Mouse (Mus musculus): ENCODE results near the gene Scamp2. TPM values are rescaled to one million over a fixed set of nuclear protein-coding genes. Genes with fewer than 3 reads are reported as not detected.
A peak's percentile ranks its signal among the peaks of the same experiment; 100 is the strongest.

Scamp2 gene
- total RNA-seq, 4 experiments from 2014 or later: 25.0 to 31.1 (median 25.3) TPM

DNA sequence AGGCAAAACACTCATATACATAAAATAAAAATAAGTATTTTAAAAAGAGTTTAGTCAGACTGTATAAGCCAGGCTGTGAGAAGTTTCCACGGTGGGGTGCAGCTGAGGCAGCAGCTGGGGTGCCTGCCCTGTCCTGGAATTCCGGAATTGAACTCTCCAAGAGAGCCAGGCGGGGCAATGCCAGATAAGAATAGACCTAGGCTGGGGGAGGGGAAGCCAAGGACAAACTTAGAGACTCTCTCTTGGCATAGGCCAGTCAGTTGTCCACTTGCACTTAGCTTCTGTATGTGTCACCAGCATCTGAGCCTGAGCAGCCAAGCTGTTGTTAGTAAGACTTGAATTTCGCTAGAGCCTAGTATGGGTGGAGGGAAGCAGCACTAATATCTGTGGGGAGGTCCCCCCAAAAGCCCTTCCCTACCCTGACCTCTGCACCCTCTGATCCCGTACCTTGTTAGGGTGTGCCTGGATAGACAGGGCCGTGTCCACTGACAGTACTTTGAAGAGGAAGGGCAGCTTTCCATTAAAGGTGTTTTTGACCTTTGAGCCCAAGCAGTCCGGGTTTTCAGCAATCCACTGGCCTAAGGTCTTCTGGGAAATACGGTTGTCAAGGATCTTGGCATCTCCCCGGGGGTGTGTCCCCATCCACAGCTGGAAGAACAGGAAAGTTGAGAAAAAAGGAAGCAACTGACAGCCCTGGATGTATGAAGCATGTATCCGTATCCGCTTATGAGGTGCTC is 10.4 kb upstream of the Scamp2 start:
- DNase-seq (ENCODE audit: low spot score): peak; percentile 68

GRCm38 (mm10) chr9:57552139-57552887 is 8.4 kb upstream of the Scamp2 start, which contains the start of gene Mpi:
Gene Mpi (minus strand): TSS chr9:57552763.
- DNase-seq (ENCODE audit: low spot score): peak; percentile 63

- DNase-seq (ENCODE audit: low spot score): no peak
Observed at GRCm38 (mm10) chr9:57553119-57553518, 7.6 kb upstream of the Scamp2 start.

DNA sequence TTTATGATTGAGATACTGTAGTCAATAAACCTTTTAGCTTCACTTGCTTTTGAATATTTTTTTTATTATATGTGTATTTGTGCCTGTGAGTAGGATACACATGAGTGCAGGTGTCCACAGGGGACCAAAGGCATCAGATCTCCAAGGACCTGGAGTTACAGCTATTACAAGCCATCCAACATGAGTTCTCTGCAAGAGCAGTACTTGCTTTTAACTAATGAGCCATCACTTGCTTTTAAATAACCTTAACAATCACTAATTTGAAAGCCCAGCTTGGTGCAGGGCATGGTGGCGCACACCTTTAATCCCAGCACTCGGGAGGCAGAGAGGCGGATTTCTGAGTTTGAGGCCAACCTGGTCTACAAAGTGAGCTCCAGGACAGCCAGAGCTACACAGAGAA is 6.0 kb upstream of the Scamp2 start:
- no peak for DNase-seq (ENCODE audit: low spot score)

GRCm38 (mm10) chr9:57557215-57557614 is 3.5 kb upstream of the Scamp2 start:
- DNase-seq (ENCODE audit: low spot score): no peak

- DNase-seq (ENCODE audit: low spot score): no peak
Observed at GRCm38 (mm10) chr9:57558625-57559024, 2.1 kb upstream of the Scamp2 start.

DNA sequence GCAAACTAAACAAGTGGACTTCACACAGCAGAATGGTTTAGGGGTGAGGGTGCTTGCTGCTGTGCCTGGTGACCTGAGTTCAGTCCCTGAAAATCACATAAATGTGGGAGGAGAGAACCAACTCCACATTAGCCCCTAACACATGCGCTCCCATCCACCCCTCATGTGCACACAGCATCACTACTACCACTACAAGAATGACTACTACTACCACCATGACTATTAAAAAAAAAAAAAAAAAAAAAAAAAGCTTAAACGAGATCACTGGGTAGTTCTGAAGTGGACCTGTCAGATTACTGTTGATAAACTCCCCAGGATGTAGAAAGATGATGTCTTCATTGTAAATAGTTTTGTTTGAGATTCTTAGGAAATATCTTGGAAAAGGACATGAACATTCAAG is 1.2 kb upstream of the Scamp2 start:
- no peak for DNase-seq (ENCODE audit: low spot score)

GRCm38 (mm10) chr9:57560263-57560662 is 480 bp upstream of the Scamp2 start:
- DNase-seq (ENCODE audit: low spot score): no peak

- no peak for DNase-seq (ENCODE audit: low spot score)
Observed at GRCm38 (mm10) chr9:57561711-57562099, 962 bp downstream of the Scamp2 start.

- DNase-seq (ENCODE audit: low spot score): peak; percentile 72
Observed at GRCm38 (mm10) chr9:57562896-57563372, 2.2 kb downstream of the Scamp2 start.

DNA sequence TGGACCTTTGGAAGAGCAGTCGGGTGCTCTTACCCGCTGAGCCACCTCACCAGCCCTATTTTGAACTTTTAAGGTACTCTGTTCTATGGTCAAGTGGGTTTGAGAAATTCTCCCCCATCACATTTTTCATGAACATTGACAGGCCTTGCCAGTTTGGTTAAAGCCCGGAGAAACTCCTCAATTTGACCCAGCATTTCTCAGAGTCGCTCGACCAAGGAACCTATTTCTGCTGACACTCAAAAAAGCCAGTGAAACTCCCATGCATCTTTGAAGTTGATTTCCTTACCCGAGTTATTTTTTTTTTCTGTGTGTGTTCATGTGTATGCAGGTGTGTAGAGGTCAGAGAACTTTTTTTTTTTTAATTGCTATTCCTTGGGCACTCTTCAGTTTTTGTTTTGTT is 3.9 kb downstream of the Scamp2 start:
- DNase-seq (ENCODE audit: low spot score): no peak

DNA sequence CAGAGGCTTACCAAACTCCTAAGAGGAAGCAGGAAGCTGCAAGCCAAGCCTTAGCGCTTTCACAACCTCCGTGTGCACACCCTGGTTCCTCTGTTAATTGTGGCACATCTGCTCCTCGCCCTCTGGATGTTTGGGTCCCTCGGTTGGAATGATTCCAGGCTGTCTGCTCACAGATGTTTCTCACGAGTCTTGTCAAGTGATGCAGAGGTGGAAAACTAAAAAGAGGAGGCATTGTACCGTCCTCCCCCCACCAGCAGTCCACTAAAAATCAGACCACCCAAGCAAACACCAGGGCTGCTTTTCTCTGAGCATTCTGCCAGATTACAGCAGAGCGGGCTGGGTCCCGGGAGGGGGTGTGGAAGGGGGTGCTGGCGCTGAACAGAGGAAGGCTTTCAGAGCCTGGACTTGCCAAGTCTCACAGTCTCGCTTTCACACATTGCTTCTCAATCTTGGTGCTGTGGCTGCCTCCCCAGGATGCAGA is 5.0 kb downstream of the Scamp2 start:
- DNase-seq (ENCODE audit: low spot score): no peak

- DNase-seq (ENCODE audit: low spot score): no peak
Observed at GRCm38 (mm10) chr9:57566846-57567245, 6.1 kb downstream of the Scamp2 start.

- DNase-seq (ENCODE audit: low spot score): no peak
Observed at GRCm38 (mm10) chr9:57568500-57568899, 7.8 kb downstream of the Scamp2 start.

DNA sequence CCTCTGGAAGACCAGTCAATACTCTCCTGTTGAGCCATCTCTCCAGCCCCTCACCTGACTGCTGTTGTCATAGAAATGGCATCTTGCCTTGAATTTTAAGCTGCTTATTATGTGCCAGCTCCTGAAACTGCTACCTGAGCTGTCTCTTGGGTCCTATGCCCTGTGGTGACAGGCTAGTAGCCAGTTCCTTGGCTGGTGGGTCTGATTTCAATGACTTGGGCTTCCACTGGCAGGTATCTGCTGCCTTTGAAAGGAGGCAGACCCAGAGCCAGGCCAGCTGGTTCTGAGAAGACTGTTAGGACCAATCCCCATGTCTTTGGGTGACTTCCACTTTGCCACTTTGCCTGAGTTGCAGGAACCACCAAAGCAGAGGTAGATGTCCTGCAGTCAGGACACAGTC is 13.7 kb downstream of the Scamp2 start:
- DNase-seq (ENCODE audit: low spot score): no peak

DNA sequence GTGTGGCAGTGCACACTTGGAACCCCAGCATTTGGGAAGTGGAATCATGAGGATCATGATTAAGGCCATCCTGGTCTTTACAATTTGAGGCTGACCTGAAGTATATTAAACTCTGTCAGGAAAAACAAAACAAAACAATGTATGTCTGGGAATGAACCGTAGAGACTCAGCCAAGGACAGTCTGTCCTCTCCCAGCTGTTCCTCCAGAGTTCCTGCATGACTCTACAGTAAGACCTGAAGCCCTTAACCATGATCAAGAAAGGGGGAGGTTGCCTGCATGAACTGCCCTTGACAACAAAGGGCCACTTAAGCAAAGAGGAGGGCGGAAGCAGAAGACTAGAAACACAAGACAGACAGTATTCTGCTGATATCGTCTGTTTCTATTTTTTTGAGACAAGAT is 14.8 kb downstream of the Scamp2 start:
- DNase-seq (ENCODE audit: low spot score): no peak

DNA sequence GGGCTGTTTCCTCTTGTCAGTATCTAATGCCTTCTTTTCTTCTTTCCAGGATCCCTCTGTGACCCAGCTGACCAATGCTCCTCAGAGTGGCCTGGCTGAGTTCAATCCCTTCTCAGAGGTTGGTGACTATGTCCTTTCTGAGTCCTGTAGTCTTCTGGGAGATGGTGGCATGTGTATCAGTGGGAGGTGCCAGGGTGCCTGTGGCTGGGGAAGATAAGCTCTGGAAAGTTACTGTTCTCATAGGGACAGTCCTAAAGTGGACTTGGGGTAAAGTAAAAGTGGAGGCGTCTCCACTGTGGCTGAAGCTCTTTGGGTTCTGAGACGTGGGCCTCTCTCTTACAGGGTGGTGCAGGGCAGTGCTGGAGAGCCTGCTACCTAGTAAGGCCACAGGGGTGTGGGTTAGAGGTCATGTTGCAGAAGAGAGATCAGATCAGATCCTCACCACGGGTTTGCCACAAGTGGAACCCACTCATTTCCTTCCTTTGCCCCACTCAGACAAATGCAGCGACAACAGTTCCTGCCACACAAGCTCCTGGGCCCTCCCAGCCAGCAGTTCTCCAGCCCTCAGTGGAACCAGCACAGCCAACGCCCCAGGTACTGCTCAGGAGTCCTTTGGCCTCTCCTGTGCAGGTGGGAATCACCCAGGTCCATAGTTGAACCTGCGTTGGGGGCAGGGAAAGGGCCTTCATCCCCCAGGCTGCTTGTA is 16.6 kb downstream of the Scamp2 start:
- no peak for DNase-seq (ENCODE audit: low spot score)

DNA sequence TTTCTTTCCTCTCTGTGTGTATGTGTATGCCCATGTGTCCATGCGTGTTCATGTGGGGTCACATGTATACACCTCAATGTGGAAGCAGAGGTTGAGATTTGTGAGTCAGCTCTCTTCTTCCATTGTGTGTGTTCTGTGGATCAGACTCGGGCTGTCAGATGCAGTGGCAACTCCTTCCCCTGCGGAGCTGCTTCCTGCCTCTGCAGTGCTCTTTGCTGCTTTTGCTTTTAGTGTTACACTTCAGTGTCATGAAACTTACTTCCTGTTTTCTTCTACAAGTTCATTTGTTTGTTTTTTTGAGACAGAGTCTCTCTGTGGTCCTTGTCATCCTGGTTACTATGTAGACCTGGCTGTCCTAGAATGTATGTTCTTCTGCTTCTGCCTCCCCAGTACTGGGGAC is 24.2 kb downstream of the Scamp2 start:
- DNase-seq (ENCODE audit: low spot score): no peak

DNA sequence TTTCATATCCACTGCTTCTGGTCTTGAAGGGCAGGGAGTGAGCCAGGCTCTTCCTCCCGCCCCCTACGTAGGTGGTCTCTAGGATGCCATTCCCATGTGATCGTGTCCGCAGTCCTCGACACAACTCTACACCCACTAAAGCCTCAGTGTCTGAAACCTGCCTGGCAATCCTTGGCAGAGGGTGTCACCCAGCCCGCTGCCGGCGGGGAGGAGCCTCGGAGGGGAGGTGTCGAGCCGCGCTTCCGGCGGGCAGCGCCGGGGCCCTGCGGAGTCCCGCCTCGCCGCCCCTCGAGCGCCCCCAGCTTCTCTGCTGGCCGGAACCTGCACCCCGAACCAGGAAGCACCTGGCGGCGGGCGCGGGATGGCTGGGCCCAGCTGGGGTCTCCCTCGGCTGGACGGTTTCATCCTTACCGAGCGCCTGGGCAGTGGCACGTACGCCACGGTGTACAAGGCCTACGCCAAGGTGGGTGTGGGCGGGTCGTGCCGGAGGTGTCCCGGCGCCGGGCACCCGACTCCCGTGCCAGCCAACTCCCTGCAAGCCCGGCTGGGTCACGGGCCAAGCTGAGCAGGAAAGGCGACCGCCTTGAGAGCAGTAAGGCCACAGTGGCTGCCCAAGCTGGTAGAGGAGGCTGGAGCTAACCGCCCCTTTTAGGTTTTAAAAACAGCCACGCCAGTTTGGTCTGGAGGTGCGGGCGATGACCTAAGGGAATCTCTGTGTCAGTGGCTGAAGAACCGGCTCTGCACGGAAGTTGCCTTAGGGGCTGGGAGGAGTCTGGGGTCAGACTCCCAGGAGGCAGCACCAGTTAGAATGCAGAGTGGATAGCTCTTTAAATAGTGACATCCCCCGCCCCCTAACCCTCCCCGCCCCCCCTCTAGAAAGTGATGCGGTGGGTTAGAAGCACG is 28.7 kb downstream of the Scamp2 start, which contains the start of gene Ulk3:
Gene Ulk3 (plus strand): TSS at position 229 of the 903 bp plus-strand sequence.
- peak; percentile 77 for DNase-seq (ENCODE audit: low spot score)

DNA sequence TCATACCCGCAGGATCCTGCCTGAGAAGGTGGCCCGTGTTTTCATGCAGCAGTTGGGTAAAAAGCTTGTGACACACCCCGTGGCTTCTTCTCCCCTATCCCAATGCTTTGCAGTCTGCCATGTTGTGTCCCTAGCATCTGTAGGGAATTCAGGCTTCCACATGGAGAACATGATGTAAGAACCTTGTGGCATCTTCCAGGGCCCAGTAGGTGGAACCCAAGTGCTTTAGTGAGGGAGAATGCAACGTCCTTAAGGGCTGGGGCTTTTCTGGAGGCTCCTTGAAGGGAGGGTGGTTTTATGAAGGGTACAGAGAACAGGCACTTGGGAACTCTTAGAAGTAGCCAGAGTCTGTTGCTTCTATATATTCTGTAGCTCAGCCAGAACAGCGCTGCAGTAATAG is 30.0 kb downstream of the Scamp2 start:
- DNase-seq (ENCODE audit: low spot score): no peak
